Mouse (Mus musculus) hindbrain, embryonic 15.5 days (tissue): ENCODE measurements around the gene Zc3h18. TPM values are rescaled to one million over a fixed set of nuclear protein-coding genes. Genes with fewer than 3 reads are reported as not detected.

Experiments used
- ATAC-seq: fragments of 200-750 bp; cut with Nextera tagmentation; 2 replicates; pipeline ENCODE4 v1.8.0; 2017; ENCODE audit warnings: low read depth, moderate number of reproducible peaks, moderate TSS enrichment; ENCODE audit not compliant: low FRiP score
- H3K27ac ChIP-seq: fragments of 300-500 bp; sonication (generic); replicated peaks from 2 replicates; pipeline ENCODE4 v1.5.1; 2015; ENCODE audit warnings: mild to moderate bottlenecking, inconsistent platforms
- H3K27me3 ChIP-seq: fragments of 300-500 bp; sonication (generic); 2 replicates; pipeline ENCODE4 v1.6.1; 2015; ENCODE audit warnings: control low read depth, inconsistent platforms
- H3K36me3 ChIP-seq: fragments of 300-500 bp; sonication (generic); 2 replicates; pipeline ENCODE4 v1.6.1; 2015; ENCODE audit warnings: control low read depth, inconsistent platforms
- H3K4me1 ChIP-seq: fragments of 300-500 bp; sonication (generic); replicated peaks from 2 replicates; pipeline ENCODE4 v1.6.1; 2015; ENCODE audit warnings: control low read depth, inconsistent platforms
- H3K4me2 ChIP-seq: fragments of 300-500 bp; sonication (generic); 2 replicates; pipeline ENCODE4 v1.6.1; 2015; ENCODE audit warnings: moderate library complexity, mild to moderate bottlenecking, inconsistent platforms
- H3K4me3 ChIP-seq: fragments of 300-500 bp; sonication (generic); 2 replicates; pipeline ENCODE4 v1.5.1; 2015; ENCODE audit warnings: mild to moderate bottlenecking, inconsistent platforms
- H3K9ac ChIP-seq: fragments of 300-500 bp; sonication (generic); 2 replicates; pipeline ENCODE4 v1.6.1; 2015; ENCODE audit warnings: inconsistent platforms
- H3K9me3 ChIP-seq: fragments of 300-500 bp; sonication (generic); 2 replicates; pipeline ENCODE4 v1.6.1; 2016; ENCODE audit warnings: control low read depth, inconsistent platforms
- WGBS: fragments of 180-500 bp; shearing (Covaris S2); methylation state at CpG from one replicate; pipeline ENCODE4 v1.1.7; 2015; 5-methylcytosine and 5-hydroxymethylcytosine counted together
- polyA plus RNA-seq: library from polyadenylated mRNA; unstranded; fragments of >200 nt; fragmentation: Nextera tagmentation; extraction: Ambion mirVana; gene quantifications from 2 replicates; pipeline ENCODE4 v1.2.1, GENCODE M21; 2015

Zc3h18 gene
- polyA plus RNA-seq, 1 experiment from 2014 or later: 38.1 TPM

GRCm38 (mm10) chr8:122463651-122464640 is 87.5 kb downstream of the Zc3h18 start:
- H3K4me1 ChIP-seq: peaks cover 12% of the 10 kb centered on the region
- H3K27me3 ChIP-seq: peaks cover 37% of the 10 kb centered on the region
- no peak overlapping the region for H3K9ac ChIP-seq
- H3K9me3 ChIP-seq: no peaks in the 10 kb centered on the region
- no peak for ATAC-seq
- WGBS: 69% methylated on average over 12 of the region's 12 CpGs
- H3K4me2 ChIP-seq: no peak overlapping the region
- peaks cover 23% of the 10 kb centered on the region for H3K36me3 ChIP-seq
- no peak overlapping the region for H3K4me3 ChIP-seq
- H3K27ac ChIP-seq: no peak overlapping the region

DNA sequence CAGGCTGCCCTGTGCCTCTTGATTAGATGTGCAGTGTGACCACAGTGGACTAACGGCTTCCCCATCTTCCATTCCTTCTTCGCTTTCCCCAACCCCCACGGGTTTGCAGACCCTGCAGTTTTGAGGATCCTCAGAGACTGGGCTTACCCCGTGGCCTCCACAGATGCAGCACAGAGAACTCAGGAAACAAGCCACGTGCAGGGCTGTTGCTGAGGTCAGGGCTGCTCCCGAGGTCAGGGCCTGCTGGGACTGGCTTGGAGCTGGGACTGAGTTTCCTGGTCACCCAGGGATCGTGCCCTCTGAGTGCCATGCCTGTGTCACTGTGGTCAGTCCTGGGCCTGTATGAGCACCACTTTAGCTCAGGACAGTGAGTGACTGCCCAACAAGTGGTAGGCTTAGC is 88.6 kb downstream of the Zc3h18 start:
- WGBS: 73% methylated on average over 7 of the region's 7 CpGs
- H3K36me3 ChIP-seq: peaks cover 23% of the 10 kb centered on the region
- H3K27me3 ChIP-seq: peaks cover 28% of the 10 kb centered on the region
- no peak overlapping the region for H3K4me3 ChIP-seq
- no peaks in the 10 kb centered on the region for H3K9me3 ChIP-seq
- H3K9ac ChIP-seq: no peak overlapping the region
- no peak overlapping the region for H3K4me2 ChIP-seq
- no peak for ATAC-seq
- no peak overlapping the region for H3K27ac ChIP-seq
- peaks cover 11% of the 10 kb centered on the region for H3K4me1 ChIP-seq

Other genes with a start within 250 kb of the Zc3h18 start
- 1.4 and 2.3 TPM in 2 replicates for gene Zfpm1, start 94.5 kb upstream of the Zc3h18 start, polyA plus RNA-seq
- 0.10 and 0.28 TPM in 2 replicates for gene Trhr2, start 15.9 kb upstream of the Zc3h18 start, polyA plus RNA-seq
- gene Il17c, start 45.4 kb downstream of the Zc3h18 start, polyA plus RNA-seq: not detected in 2 replicates
- 39.1 and 46.0 TPM in 2 replicates for gene Cyba, start 56.3 kb downstream of the Zc3h18 start, polyA plus RNA-seq
- gene Mvd, start 66.8 kb downstream of the Zc3h18 start, polyA plus RNA-seq: 70.0 and 70.1 TPM in 2 replicates
- not detected in 2 replicates for gene Snai3, start 84.1 kb downstream of the Zc3h18 start, polyA plus RNA-seq
- 33.9 and 37.9 TPM in 2 replicates for gene Rnf166, start 99.5 kb downstream of the Zc3h18 start, polyA plus RNA-seq
- 78.3 and 80.7 TPM in 2 replicates for gene Ctu2, start 99.5 kb downstream of the Zc3h18 start, polyA plus RNA-seq
- 2.2 and 2.8 TPM in 2 replicates for gene Piezo1, start 174.7 kb downstream of the Zc3h18 start, polyA plus RNA-seq
- 10.6 and 11.5 TPM in 2 replicates for gene Cdt1, start 191.4 kb downstream of the Zc3h18 start, polyA plus RNA-seq
- 170 and 179 TPM in 2 replicates for gene Aprt, start 200.3 kb downstream of the Zc3h18 start, polyA plus RNA-seq
- gene Galns, start 234.9 kb downstream of the Zc3h18 start, polyA plus RNA-seq: 6.8 and 8.1 TPM in 2 replicates
- gene Trappc2l, start 235.0 kb downstream of the Zc3h18 start, polyA plus RNA-seq: 109 and 112 TPM in 2 replicates
- gene Pabpn1l, start 246.1 kb downstream of the Zc3h18 start, polyA plus RNA-seq: not detected in 2 replicates